ENCODE assay signal across 8 mouse cellular contexts in genomic region chr6:48221806-48222205, GRCm38 (mm10).
DNase-seq lines count a peak whose midpoint lies in the region; ATAC-seq and TF ChIP-seq lines count a peak whose summit lies in the region.
"Not testable (repeated sequence)": the region's sequence is repeated elsewhere in the genome, so short reads cannot be mapped to it uniquely, and the experiment has no call there.

No protein-coding gene starts in this region.

- H3K9me3 ChIP-seq in forebrain, postnatal 0 days (ENCODE audit: low read length), result not testable (repeated sequence)

- 24% methylated on average over 1 of the region's 1 CpGs for WGBS in forebrain, postnatal 0 days

- DNase-seq in cerebellum, adult 11-12 months, result peak; percentile 47
- DNase-seq in cerebellum, postnatal 14 days, result peak; percentile 6 to 41
- DNase-seq in forebrain, postnatal 0 days, result peak; percentile 71
- peak; percentile 71 for DNase-seq in layer of hippocampus, adult 11-12 months (ENCODE audit: low spot score)
- DNase-seq in layer of hippocampus, postnatal 10 days (ENCODE audit: low spot score in 2 of 2), result peak; percentile 9 to 21
- peak; percentile 55 to 67 for DNase-seq in left cerebral cortex, postnatal 14 days (ENCODE audit: low spot score in 2 of 2)
- peak; percentile 41 for DNase-seq in right cerebral cortex, adult 18-20 months
- DNase-seq in testis, postnatal 14 days (ENCODE audit: low spot score), result peak; percentile 1

- not testable (repeated sequence) for H3K4me2 ChIP-seq in forebrain, postnatal 0 days (ENCODE audit: low read depth)

- H3K4me1 ChIP-seq in forebrain, postnatal 0 days (ENCODE audit: insufficient read depth), result not testable (repeated sequence)

- not testable (repeated sequence) for H3K27me3 ChIP-seq in forebrain, postnatal 0 days (ENCODE audit: insufficient read depth, low read length)

- intact Hi-C loops in left cerebral cortex, postnatal 14 days (cut with DNase I), result not testable (repeated sequence)

- not testable (repeated sequence) for H3K4me3 ChIP-seq in forebrain, postnatal 0 days (ENCODE audit: low read depth, low read length)

- not testable (repeated sequence) for H3K27ac ChIP-seq in forebrain, postnatal 0 days (ENCODE audit: low read depth, low read length)

- H3K9ac ChIP-seq in forebrain, postnatal 0 days, result not testable (repeated sequence)

- not testable (repeated sequence) for TF ChIP-seq CTCF in forebrain, postnatal 0 days (IDR thresholded peaks at IDR 0.05; ENCODE audit: low read depth)

- not testable (repeated sequence) for H3K36me3 ChIP-seq in forebrain, postnatal 0 days (ENCODE audit: insufficient read depth)

- ATAC-seq in forebrain, postnatal 0 days, result peak; percentile 90

Comparison
In these comparisons a context has a peak if more than half of its experiments do, and no peak if none do; other contexts are left out.
1. DNase-seq: peak in every context shown above with its lines; median percentile 71 in forebrain, postnatal 0 days; 71 in layer of hippocampus, adult 11-12 months; 61 in left cerebral cortex, postnatal 14 days; 47 in cerebellum, adult 11-12 months; 41 in right cerebral cortex, adult 18-20 months; 24 in cerebellum, postnatal 14 days; 15 in layer of hippocampus, postnatal 10 days; 1 in testis, postnatal 14 days.